Mouse (Mus musculus) brain, embryonic 14.5 days (tissue): Measurements from ENCODE around the gene Hs1bp3.

Source experiments
- CTCF ChIP-seq: fragments of 200-500 bp; IDR thresholded peaks from 2 replicates; pipeline ENCODE4 v1.5.1; 2012; ENCODE audit warnings: inconsistent platforms, mild to moderate bottlenecking, moderate library complexity, borderline replicate concordance; ENCODE audit not compliant: insufficient read depth, insufficient read length; ENCODE audit errors: extremely low read depth
- POLR2A ChIP-seq: fragments of 200-500 bp; IDR thresholded peaks from 2 replicates; pipeline ENCODE4 v1.6.1; 2012; ENCODE audit warnings: mild to moderate bottlenecking, inconsistent platforms, borderline replicate concordance; ENCODE audit not compliant: poor library complexity, insufficient read depth, insufficient read length, severe bottlenecking; ENCODE audit errors: extremely low read depth

GRCm38 (mm10) chr12:8393226-8393625 is 80.0 kb downstream of the Hs1bp3 start:
- TF ChIP-seq CTCF, result no peak
- no peak for TF ChIP-seq POLR2A
